Mouse (Mus musculus): ENCODE measurements at regions not wholly inside any gene's neighbourhood (a gene's known extent, or its start where the extent isn't known, plus 50 kb on each side); places are given as distances from the start of the nearest gene placed in this dataset.

DNA sequence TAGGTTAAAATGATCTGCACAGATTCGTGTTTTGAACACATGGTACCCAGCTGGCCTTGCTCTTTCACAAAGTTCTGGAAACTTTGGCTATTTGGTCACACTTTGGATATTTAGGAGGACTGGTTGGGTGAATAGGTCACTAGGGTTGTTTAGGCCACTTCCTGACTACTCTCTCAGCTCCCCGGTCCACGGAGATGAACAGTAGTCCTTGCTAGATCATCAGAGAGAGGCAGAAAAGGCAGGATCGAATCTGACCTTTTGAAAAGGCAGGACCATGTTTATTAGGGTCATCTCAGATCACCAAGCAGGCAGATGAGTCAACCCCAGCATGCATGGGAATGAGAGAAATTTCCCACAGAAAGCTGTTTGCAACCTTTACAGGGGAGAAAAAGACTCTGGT, 229.3 kb upstream of the Sall1 start:
- no peak overlapping the region for H3K4me3 ChIP-seq (ENCODE audit: insufficient read depth, low read length)
- H3K4me1 ChIP-seq (ENCODE audit: control insufficient read depth, insufficient read depth, low read length): no peaks in the 10 kb centered on the region
- no peak overlapping the region for H3K27ac ChIP-seq (ENCODE audit: insufficient read depth, low read length)
- TF ChIP-seq CTCF (IDR thresholded peaks at IDR 0.05; ENCODE audit: borderline replicate concordance, insufficient read depth, low read length) (no peak), POLR2A (IDR thresholded peaks at IDR 0.05; ENCODE audit: low read depth, low read length) (no peak)

DNA sequence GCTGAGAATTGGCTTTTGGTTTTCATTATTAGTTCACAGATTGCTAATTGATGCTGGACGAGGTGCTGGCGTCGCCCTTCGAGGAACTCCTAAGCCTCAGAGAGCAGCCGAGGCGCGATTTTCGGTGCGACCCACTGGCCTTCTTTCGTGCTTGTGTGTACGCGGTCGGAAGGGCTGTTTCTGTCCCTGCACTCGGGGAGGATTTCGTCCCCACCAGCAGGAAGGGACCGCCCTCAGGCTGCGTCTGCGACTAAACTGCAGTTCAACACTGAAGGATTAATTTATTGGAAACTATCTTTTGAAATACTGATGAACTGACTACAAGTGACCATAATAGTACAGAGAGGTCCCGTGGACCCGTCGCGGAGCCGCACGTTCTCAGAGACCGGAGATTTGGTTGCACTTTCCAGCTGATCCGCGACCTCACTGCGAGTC, 228.4 kb upstream of the Sall1 start:
- TF ChIP-seq CTCF (IDR thresholded peaks at IDR 0.05; ENCODE audit: borderline replicate concordance, insufficient read depth, low read length): no peak
- no peak for TF ChIP-seq POLR2A (IDR thresholded peaks at IDR 0.05; ENCODE audit: low read depth, low read length)
- Histone ChIP-seq H3K4me1 (ENCODE audit: control insufficient read depth, insufficient read depth, low read length) (no peaks in the 10 kb centered on the region), H3K27ac (ENCODE audit: insufficient read depth, low read length) (no peak overlapping the region), H3K4me3 (ENCODE audit: insufficient read depth, low read length) (peak overlapping the region; percentile 10)

DNA sequence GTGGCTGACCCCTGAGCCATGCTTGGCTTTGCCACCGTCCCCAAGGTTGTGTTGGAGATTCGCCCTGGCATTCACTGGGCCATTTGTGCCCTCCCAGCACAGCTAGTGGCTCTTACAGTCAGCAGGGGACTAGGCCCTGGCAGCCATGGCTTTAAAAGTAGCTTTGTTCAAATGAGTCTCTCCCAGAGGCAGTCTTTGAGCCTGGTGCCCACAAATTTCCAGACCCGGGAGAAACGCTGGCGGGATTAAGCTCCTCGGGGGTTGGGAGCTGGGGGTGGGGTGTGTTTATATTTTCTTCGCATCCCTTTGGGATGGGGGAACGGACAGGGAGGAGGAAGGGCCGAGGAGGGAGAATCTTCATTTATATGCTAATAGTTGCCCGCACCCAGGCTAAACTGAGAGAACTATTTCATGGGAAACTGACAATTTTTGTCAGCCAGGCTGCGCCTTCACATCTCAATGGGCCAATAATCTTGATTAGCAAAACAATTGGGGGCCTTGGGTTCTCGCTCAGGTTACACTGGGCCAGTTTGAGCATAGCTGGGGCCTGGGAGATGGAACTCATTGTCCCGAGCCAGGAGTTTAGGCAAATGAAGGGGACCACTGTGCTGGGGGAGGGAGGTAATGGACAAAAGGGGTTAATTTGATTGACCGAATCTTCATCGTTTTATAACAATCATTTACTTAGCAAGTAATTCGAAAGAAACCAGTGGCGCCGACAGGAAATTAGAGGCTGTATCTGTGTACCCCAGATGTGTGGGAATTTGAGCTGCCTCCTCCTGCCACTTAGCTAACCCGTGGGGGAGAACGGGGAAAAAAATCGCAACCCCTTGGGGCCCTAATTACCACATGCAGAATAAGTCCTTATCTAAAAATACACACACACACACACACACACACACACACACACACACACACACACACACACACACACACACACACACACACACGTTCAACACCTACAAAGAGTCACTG, 227.7 kb upstream of the Sall1 start:
- no peak overlapping the region for H3K27ac ChIP-seq (ENCODE audit: insufficient read depth, low read length)
- no peak overlapping the region; the same call in 1 of the 2 replicates for H3K4me3 ChIP-seq (ENCODE audit: insufficient read depth, low read length)
- TF ChIP-seq CTCF (IDR thresholded peaks at IDR 0.05; ENCODE audit: borderline replicate concordance, insufficient read depth, low read length) (no peak), POLR2A (IDR thresholded peaks at IDR 0.05; ENCODE audit: low read depth, low read length) (no peak)
- no peaks in the 10 kb centered on the region for H3K4me1 ChIP-seq (ENCODE audit: control insufficient read depth, insufficient read depth, low read length)

DNA sequence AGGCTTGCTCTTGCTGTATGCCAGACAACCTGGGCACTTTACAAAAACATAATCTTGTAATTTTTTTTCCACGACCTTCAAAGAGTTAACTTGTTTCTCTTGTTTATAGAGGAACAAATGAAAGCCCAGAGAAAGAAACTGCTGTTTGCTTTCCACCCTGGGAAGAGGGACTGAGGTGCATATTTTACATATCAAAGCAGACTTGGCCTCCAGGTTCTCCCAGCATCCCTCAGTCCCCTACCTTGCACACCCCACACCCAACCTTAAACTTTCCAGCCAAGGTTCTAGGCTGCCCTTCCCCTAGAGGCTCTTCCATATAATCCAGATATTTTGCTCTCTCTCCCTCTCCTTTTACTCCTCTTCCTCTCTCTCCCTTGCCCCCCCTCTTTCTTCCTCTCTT, 226.0 kb upstream of the Sall1 start:
- TF ChIP-seq CTCF (IDR thresholded peaks at IDR 0.05; ENCODE audit: borderline replicate concordance, insufficient read depth, low read length) (no peak), POLR2A (IDR thresholded peaks at IDR 0.05; ENCODE audit: low read depth, low read length) (no peak)
- H3K4me1 ChIP-seq (ENCODE audit: control insufficient read depth, insufficient read depth, low read length): no peaks in the 10 kb centered on the region
- no peak overlapping the region for H3K4me3 ChIP-seq (ENCODE audit: insufficient read depth, low read length)
- H3K27ac ChIP-seq (ENCODE audit: insufficient read depth, low read length): no peak overlapping the region

DNA sequence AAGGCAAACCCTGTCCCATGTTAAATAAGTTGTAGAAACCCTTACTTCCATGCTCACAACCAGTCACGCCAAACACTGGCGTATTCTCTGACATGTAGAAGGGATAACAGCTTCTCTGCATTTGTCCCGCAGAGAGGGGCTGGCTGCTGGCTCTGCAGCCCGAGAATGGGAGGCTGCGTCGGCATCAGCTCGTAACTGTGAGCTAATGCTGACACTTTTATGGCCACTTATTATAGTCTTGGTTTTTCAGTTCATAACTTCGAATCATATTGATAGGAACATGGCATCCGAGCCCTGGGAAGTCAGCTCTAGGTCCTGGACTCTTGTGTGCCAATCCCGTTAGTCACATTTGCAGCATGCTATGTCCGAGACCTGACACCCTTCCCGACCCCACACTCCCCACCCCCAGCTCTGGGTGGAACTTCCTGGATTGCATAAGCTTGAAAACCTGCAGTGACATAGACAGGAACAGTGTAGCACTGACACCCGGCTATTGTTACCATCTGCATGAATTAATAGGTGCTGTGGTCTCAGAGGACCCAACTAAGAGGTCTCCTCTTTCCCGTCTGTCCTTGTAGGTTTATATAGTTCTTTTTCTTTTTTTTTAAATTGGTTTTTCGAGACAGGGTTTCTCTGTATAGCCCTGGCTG, 217.3 kb upstream of the Sall1 start:
- no peak for TF ChIP-seq POLR2A (IDR thresholded peaks at IDR 0.05; ENCODE audit: low read depth, low read length)
- H3K4me3 ChIP-seq (ENCODE audit: insufficient read depth, low read length): no peak overlapping the region
- H3K27ac ChIP-seq (ENCODE audit: insufficient read depth, low read length): no peak overlapping the region

DNA sequence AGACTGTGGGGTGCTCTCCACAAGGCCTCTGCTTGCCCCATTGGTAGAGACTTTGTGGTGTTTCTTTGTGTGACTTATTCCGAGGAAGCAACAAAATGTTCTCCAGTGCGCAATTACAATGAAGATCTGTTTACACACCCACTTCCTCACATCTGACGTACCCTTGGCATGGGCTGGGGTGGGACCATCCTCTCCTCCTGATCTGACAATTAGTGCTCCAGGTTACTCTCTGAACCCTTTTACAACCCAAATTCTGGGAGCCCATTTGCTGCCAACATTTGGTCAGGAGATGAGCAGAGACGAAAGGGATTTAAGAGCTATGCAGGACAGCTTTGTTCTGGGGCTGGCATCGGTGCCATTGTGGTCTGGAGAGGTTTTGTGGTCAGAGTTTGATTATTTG, 215.9 kb upstream of the Sall1 start:
- H3K27ac ChIP-seq (ENCODE audit: insufficient read depth, low read length): no peak overlapping the region
- no peaks in the 10 kb centered on the region for H3K4me1 ChIP-seq (ENCODE audit: control insufficient read depth, insufficient read depth, low read length)
- no peak overlapping the region for H3K4me3 ChIP-seq (ENCODE audit: insufficient read depth, low read length)
- TF ChIP-seq CTCF (IDR thresholded peaks at IDR 0.05; ENCODE audit: borderline replicate concordance, insufficient read depth, low read length) (no peak), POLR2A (IDR thresholded peaks at IDR 0.05; ENCODE audit: low read depth, low read length) (no peak)

More for the DNA sequence above, 217.3 kb upstream of the Sall1 start:
- no peaks in the 10 kb centered on the region for H3K4me1 ChIP-seq (ENCODE audit: control insufficient read depth, insufficient read depth, low read length)

DNA sequence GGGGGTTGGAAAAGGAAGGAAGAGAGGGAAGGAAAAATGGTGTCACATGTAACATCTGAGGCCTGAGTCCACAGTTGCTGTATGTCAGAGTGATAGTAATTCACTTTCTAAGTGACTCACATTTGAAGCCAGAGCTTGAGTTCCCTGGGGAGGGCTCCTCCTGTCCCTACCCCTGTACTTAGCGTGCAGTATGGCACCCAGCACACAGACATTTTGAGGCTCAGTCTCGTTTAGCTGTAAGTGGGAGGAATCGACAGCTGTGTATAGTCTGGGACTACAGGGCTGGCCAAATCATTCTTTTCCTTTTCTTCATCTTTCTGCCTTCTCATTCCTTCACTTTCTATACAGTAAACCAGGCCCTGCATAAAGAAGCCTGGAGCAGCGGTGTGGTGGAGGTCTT, 202.4 kb upstream of the Sall1 start:
- Histone ChIP-seq H3K4me1 (ENCODE audit: control insufficient read depth, insufficient read depth, low read length) (no peaks in the 10 kb centered on the region), H3K4me3 (ENCODE audit: insufficient read depth, low read length) (no peak overlapping the region), H3K27ac (ENCODE audit: insufficient read depth, low read length) (no peak overlapping the region)
- TF ChIP-seq POLR2A (IDR thresholded peaks at IDR 0.05; ENCODE audit: low read depth, low read length) (no peak), CTCF (IDR thresholded peaks at IDR 0.05; ENCODE audit: borderline replicate concordance, insufficient read depth, low read length) (no peak)

DNA sequence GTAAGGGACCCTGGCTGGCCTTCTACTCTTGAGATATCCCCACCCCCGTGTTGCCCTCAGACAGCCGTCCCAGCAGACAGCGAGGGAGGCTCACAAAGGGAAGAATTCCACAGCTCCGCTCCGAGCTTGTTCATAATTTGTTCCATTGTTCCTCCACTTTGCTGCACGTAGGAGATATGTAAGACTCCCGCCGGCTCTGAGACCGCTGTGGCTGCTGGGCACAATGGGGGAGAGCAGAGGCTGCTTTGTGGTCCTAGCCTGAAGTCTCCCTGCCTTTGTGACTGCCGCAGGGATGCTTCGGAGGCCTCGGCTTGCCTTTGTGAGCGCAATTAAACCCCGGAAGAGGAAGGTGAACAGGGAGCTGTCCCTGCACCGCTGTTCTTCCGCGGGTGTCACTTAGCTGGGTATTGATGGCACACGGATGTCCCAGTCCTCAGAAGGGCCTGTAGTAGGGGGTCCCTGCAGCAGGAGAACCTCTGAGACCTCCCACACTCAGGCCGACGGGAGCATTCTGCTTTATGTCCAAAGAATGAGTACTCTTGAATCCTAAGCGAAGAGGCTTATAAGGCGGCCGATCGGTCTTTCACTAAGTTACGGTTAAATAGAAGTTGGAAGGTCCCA, 201.3 kb upstream of the Sall1 start:
- no peak for TF ChIP-seq CTCF (IDR thresholded peaks at IDR 0.05; ENCODE audit: borderline replicate concordance, insufficient read depth, low read length)
- TF ChIP-seq POLR2A (IDR thresholded peaks at IDR 0.05; ENCODE audit: low read depth, low read length): no peak

DNA sequence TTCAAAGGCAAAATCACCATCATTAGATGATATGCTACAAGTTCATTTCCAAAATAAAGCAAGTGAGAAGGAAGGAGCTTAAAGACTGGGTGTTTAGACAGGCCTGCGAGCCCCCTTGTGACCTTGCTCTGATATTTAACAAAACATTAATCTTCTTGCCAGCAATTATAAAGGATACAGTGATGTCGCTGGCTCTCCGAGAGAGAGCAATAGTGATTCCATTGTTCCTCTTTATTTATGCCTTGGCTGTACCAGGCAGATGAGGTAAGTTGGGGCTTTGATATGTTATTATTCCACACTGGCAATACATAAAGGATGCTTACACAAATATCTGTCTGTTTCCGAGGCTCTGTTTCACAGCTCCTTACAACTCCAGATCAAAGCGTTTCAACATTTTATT, 197.7 kb upstream of the Sall1 start:
- no peak overlapping the region for H3K27ac ChIP-seq (ENCODE audit: insufficient read depth, low read length)
- H3K4me1 ChIP-seq (ENCODE audit: control insufficient read depth, insufficient read depth, low read length): no peaks in the 10 kb centered on the region
- TF ChIP-seq POLR2A (IDR thresholded peaks at IDR 0.05; ENCODE audit: low read depth, low read length) (no peak), CTCF (IDR thresholded peaks at IDR 0.05; ENCODE audit: borderline replicate concordance, insufficient read depth, low read length) (no peak)
- H3K4me3 ChIP-seq (ENCODE audit: insufficient read depth, low read length): no peak overlapping the region

More for the DNA sequence above, 201.3 kb upstream of the Sall1 start:
- Histone ChIP-seq H3K27ac (ENCODE audit: insufficient read depth, low read length) (no peak overlapping the region), H3K4me3 (ENCODE audit: insufficient read depth, low read length) (no peak overlapping the region), H3K4me1 (ENCODE audit: control insufficient read depth, insufficient read depth, low read length) (no peaks in the 10 kb centered on the region)
